Mouse (Mus musculus): Measurements from ENCODE around the gene Sars2. TPM values are rescaled to one million over a fixed set of nuclear protein-coding genes. Genes with fewer than 3 reads are reported as not detected.

The Sars2 gene
- polyA plus RNA-seq, 1 experiment from 2014 or later: 20.8 TPM

- H3K27me3 ChIP-seq (replicated peaks): no peaks in the 10 kb centered on the region
- H3K27ac ChIP-seq: no peak overlapping the region
- 73% methylated on average over 5 of the region's 5 CpGs for WGBS
- H3K9ac ChIP-seq: no peak overlapping the region
- H3K4me3 ChIP-seq (replicated peaks): no peak overlapping the region
- H3K36me3 ChIP-seq: no peaks in the 10 kb centered on the region
- no peak for ATAC-seq (ENCODE audit: insufficient read depth, low FRiP score, low read depth)
- no peaks in the 10 kb centered on the region for H3K9me3 ChIP-seq
- H3K4me1 ChIP-seq: peaks cover 4% of the 10 kb centered on the region; the same call in 1 of the 2 replicates
- no peak overlapping the region for H3K4me2 ChIP-seq
These were observed 27.1 kb upstream of the Sars2 start for GRCm38 (mm10) chr7:28714667-28715066.

DNA sequence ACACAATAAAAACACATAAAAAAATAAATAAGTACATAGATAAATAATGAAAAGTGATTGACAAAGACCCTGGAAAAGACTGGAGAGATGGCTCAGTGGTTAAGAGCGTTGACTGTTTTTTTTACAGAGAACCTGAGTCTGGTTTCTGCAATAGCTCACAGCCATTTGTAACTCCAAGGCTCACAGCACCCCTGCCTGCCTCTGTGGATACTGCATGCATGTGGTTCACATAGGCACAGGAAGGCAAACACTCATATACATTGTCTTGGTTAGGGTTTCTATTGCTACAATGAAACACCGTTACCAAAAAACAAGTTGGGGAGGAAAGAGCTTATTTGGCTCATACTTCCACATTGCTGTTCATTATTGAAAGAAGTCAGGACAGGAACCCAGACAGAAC lies 26.2 kb upstream of the Sars2 start:
- 96% methylated on average over 2 of the region's 2 CpGs for WGBS
- H3K9me3 ChIP-seq: no peaks in the 10 kb centered on the region
- no peak for ATAC-seq (ENCODE audit: insufficient read depth, low FRiP score, low read depth)
- H3K36me3 ChIP-seq: no peaks in the 10 kb centered on the region
- no peak overlapping the region for H3K9ac ChIP-seq
- no peak overlapping the region for H3K4me3 ChIP-seq (replicated peaks)
- H3K4me2 ChIP-seq: no peak overlapping the region
- no peaks in the 10 kb centered on the region for H3K27me3 ChIP-seq (replicated peaks)
- no peak overlapping the region for H3K27ac ChIP-seq
- H3K4me1 ChIP-seq: peaks cover 4% of the 10 kb centered on the region; the same call in 1 of the 2 replicates

DNA sequence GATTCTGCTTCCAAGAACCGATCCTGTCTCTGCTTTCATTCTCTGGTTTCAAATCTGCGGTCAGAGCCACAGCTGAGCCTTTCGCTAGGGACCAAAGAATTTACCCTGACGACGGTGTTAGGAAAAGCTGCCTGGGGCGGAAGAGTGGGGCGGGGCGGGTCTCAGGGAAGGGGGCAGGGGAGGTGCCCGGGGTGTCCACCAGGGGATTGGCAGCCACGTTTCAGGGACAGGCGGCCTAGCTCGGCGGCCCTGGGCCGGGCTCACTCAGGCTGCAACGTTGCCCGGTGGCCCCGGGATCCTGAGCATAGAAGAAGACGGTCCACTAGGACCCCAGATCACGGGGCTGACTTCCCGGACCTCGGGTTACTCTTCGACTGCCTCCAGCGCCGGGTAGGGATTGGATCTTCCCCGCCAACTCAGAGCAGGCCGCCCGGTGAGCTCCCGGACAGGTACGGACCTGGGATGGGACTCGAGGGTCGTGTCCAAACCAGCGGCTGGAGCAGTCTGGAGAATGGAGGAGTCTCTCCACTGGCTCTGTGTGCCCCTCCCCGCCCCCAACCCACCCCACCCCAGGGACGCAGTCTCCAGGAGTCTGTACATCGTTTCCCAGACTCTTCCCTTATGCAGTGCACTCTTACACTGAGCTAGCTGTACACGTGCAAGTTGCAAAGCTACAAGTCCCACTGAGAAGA lies 25.1 kb upstream of the Sars2 start, which contains the start of gene Fbxo17:
TSS of gene Fbxo17 (plus strand) at position 215 of the 692 bp plus-strand sequence.
- H3K4me2 ChIP-seq: peak within 1 kb of the TSS; percentile 77
- H3K9me3 ChIP-seq: no peaks in the 10 kb centered on the region
- WGBS: 2% methylated on average over 36 of the region's 36 CpGs
- H3K36me3 ChIP-seq: no peaks in the 10 kb centered on the region
- no peaks in the 10 kb centered on the region for H3K27me3 ChIP-seq (replicated peaks)
- peak within 1 kb of the TSS; percentile 67 for H3K27ac ChIP-seq
- ATAC-seq (ENCODE audit: insufficient read depth, low FRiP score, low read depth): peak; percentile 75
- H3K4me1 ChIP-seq: peaks cover 4% of the 10 kb centered on the region; the same call in 1 of the 2 replicates
- H3K9ac ChIP-seq: peak within 1 kb of the TSS; percentile 41; the same call in 1 of the 2 replicates
- H3K4me3 ChIP-seq (replicated peaks): peak within 1 kb of the TSS; percentile 52

GRCm38 (mm10) chr7:28717726-28718125 lies 24.1 kb upstream of the Sars2 start:
- H3K4me2 ChIP-seq: peak overlapping the region; percentile 77
- no peak overlapping the region for H3K4me3 ChIP-seq (replicated peaks)
- H3K4me1 ChIP-seq: peaks cover 4% of the 10 kb centered on the region; the same call in 1 of the 2 replicates
- ATAC-seq (ENCODE audit: insufficient read depth, low FRiP score, low read depth): no peak
- no peaks in the 10 kb centered on the region for H3K9me3 ChIP-seq
- no peaks in the 10 kb centered on the region for H3K27me3 ChIP-seq (replicated peaks)
- no peak overlapping the region for H3K27ac ChIP-seq
- H3K9ac ChIP-seq: no peak overlapping the region
- 59% methylated on average over 10 of the region's 10 CpGs for WGBS
- H3K36me3 ChIP-seq: no peaks in the 10 kb centered on the region

DNA sequence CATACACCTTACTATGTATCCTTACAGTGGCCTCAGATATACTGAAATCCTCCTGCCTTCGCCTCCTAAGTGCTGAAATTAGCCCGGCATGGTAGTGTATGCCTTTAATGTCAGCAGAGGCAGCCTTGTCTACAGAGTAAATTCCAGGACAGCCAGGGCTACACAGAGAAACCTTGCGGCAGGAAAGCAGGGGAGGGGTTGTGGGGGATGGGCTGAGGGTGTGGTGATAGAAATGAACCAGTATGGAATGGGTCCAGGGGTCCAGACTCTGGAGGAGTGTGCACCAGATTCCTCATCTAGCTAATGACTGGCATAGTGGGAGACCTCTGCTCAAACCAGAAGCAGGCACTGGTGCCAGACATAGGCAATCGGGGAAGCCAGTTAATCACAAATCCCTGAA lies 22.6 kb upstream of the Sars2 start:
- no peak for ATAC-seq (ENCODE audit: insufficient read depth, low FRiP score, low read depth)
- H3K9me3 ChIP-seq: no peaks in the 10 kb centered on the region
- no peak overlapping the region for H3K4me3 ChIP-seq (replicated peaks)
- H3K27me3 ChIP-seq (replicated peaks): no peaks in the 10 kb centered on the region
- H3K9ac ChIP-seq: no peak overlapping the region
- peaks cover 4% of the 10 kb centered on the region; the same call in 1 of the 2 replicates for H3K4me1 ChIP-seq
- 41% methylated on average over 4 of the region's 4 CpGs for WGBS
- no peak overlapping the region for H3K4me2 ChIP-seq
- no peaks in the 10 kb centered on the region for H3K36me3 ChIP-seq
- no peak overlapping the region for H3K27ac ChIP-seq

- no peaks in the 10 kb centered on the region for H3K36me3 ChIP-seq
- no peak overlapping the region for H3K9ac ChIP-seq
- no peaks in the 10 kb centered on the region for H3K9me3 ChIP-seq
- ATAC-seq (ENCODE audit: insufficient read depth, low FRiP score, low read depth): no peak
- WGBS: 67% methylated on average over 2 of the region's 2 CpGs
- H3K27ac ChIP-seq: no peak overlapping the region
- H3K4me2 ChIP-seq: no peak overlapping the region
- no peaks in the 10 kb centered on the region for H3K27me3 ChIP-seq (replicated peaks)
- H3K4me1 ChIP-seq: peaks cover 4% of the 10 kb centered on the region; the same call in 1 of the 2 replicates
- no peak overlapping the region for H3K4me3 ChIP-seq (replicated peaks)
These were observed 22.1 kb upstream of the Sars2 start for GRCm38 (mm10) chr7:28719650-28720049.

GRCm38 (mm10) chr7:28720753-28721537 lies 20.8 kb upstream of the Sars2 start:
- Histone ChIP-seq H3K27me3 (replicated peaks) (no peaks in the 10 kb centered on the region), H3K9ac (no peak overlapping the region), H3K36me3 (no peaks in the 10 kb centered on the region), H3K9me3 (no peaks in the 10 kb centered on the region), H3K4me2 (no peak overlapping the region), H3K4me3 (replicated peaks) (no peak overlapping the region), H3K27ac (no peak overlapping the region), H3K4me1 (peaks cover 4% of the 10 kb centered on the region; the same call in 1 of the 2 replicates)
- WGBS: 62% methylated on average over 3 of the region's 3 CpGs
- ATAC-seq (ENCODE audit: insufficient read depth, low FRiP score, low read depth): no peak

- no peak overlapping the region for H3K4me3 ChIP-seq (replicated peaks)
- H3K27me3 ChIP-seq (replicated peaks): no peaks in the 10 kb centered on the region
- no peak for ATAC-seq (ENCODE audit: insufficient read depth, low FRiP score, low read depth)
- H3K9me3 ChIP-seq: no peaks in the 10 kb centered on the region
- 90% methylated on average over 7 of the region's 7 CpGs for WGBS
- no peak overlapping the region for H3K4me2 ChIP-seq
- H3K9ac ChIP-seq: no peak overlapping the region
- no peak overlapping the region for H3K27ac ChIP-seq
- 0 out of 2 replicates have a peak, but pooled peaks cover 4% of the 10 kb centered on the region for H3K4me1 ChIP-seq
- no peaks in the 10 kb centered on the region for H3K36me3 ChIP-seq
These were observed 19.7 kb upstream of the Sars2 start for GRCm38 (mm10) chr7:28722079-28722478.

DNA sequence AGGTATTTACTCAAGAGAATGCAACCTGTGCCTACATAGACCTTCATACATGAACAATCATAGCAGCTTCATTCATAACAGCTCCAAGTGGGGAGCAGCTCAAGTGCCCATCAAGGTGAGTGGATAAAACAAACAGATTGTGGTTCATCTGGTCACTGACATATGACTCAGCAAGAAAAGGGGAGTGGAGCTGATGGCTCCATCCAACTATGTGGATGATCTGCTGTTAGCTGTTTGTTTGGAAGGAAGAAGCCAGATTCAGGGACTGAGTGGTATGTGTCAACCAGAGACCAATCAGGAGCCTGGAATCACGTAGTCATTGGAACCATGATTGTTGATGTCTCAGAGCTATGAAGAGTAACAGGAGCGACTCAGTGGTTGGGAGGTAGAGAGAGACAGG lies 17.2 kb upstream of the Sars2 start:
- H3K9me3 ChIP-seq: no peaks in the 10 kb centered on the region
- no peaks in the 10 kb centered on the region for H3K4me1 ChIP-seq
- H3K27ac ChIP-seq: no peak overlapping the region
- no peaks in the 10 kb centered on the region for H3K27me3 ChIP-seq (replicated peaks)
- ATAC-seq (ENCODE audit: insufficient read depth, low FRiP score, low read depth): no peak
- 98% methylated on average over 2 of the region's 2 CpGs for WGBS
- no peak overlapping the region for H3K9ac ChIP-seq
- H3K4me2 ChIP-seq: no peak overlapping the region
- H3K4me3 ChIP-seq (replicated peaks): no peak overlapping the region
- H3K36me3 ChIP-seq: no peaks in the 10 kb centered on the region

GRCm38 (mm10) chr7:28726600-28726999 lies 15.2 kb upstream of the Sars2 start:
- WGBS: 8% methylated on average over 14 of the region's 14 CpGs
- no peak overlapping the region for H3K4me3 ChIP-seq (replicated peaks)
- H3K9me3 ChIP-seq: no peaks in the 10 kb centered on the region
- no peaks in the 10 kb centered on the region for H3K4me1 ChIP-seq
- peak; percentile 43; the same call in 1 of the 2 replicates for ATAC-seq (ENCODE audit: insufficient read depth, low FRiP score, low read depth)
- H3K4me2 ChIP-seq: no peak overlapping the region
- no peak overlapping the region for H3K27ac ChIP-seq
- H3K9ac ChIP-seq: no peak overlapping the region
- H3K36me3 ChIP-seq: 0 out of 2 replicates have a peak, but pooled peaks cover 2% of the 10 kb centered on the region
- H3K27me3 ChIP-seq (replicated peaks): no peaks in the 10 kb centered on the region

- WGBS: 63% methylated on average over 10 of the region's 10 CpGs
- Histone ChIP-seq H3K4me3 (replicated peaks) (no peak overlapping the region), H3K9me3 (no peaks in the 10 kb centered on the region), H3K4me2 (no peak overlapping the region), H3K36me3 (0 out of 2 replicates have a peak, but pooled peaks cover 2% of the 10 kb centered on the region), H3K27me3 (replicated peaks) (no peaks in the 10 kb centered on the region), H3K27ac (no peak overlapping the region), H3K9ac (no peak overlapping the region), H3K4me1 (peaks cover 5% of the 10 kb centered on the region; the same call in 1 of the 2 replicates)
- no peak for ATAC-seq (ENCODE audit: insufficient read depth, low FRiP score, low read depth)
These were observed 14.0 kb upstream of the Sars2 start for GRCm38 (mm10) chr7:28727649-28728340.

All from stomach, embryonic 15.5 days (tissue).